Mouse (Mus musculus) heart, embryonic 11.5 days (tissue): Measurements from ENCODE around the gene Cacna1b. TPM values are rescaled to one million over a fixed set of nuclear protein-coding genes. Genes with fewer than 3 reads are reported as not detected.

Experiments used
- ATAC-seq: fragments of 200-750 bp; cut with Nextera tagmentation; replicated peaks from 2 replicates; pipeline ENCODE4 v1.8.0; 2017; ENCODE audit warnings: moderate library complexity; ENCODE audit not compliant: insufficient number of reproducible peaks, low FRiP score, low TSS enrichment
- H3K27ac ChIP-seq: fragments of 300-500 bp; sonication (generic); 2 replicates; pipeline ENCODE4 v1.5.1; 2014; ENCODE audit warnings: mild to moderate bottlenecking, low read depth, low read length
- H3K27me3 ChIP-seq: fragments of 300-500 bp; sonication (generic); 2 replicates; pipeline ENCODE4 v1.6.1; 2014; ENCODE audit warnings: mild to moderate bottlenecking, low read length, mixed read lengths; ENCODE audit not compliant: control insufficient read depth, insufficient read depth
- H3K36me3 ChIP-seq: fragments of 300-500 bp; sonication (generic); 2 replicates; pipeline ENCODE4 v1.6.1; 2014; ENCODE audit warnings: mild to moderate bottlenecking, low read length, moderate library complexity, mixed read lengths; ENCODE audit not compliant: control insufficient read depth, insufficient read depth
- H3K4me1 ChIP-seq: fragments of 300-500 bp; sonication (generic); 2 replicates; pipeline ENCODE4 v1.6.1; 2014; ENCODE audit warnings: low read length; ENCODE audit not compliant: control insufficient read depth, insufficient read depth
- H3K4me2 ChIP-seq: fragments of 300-500 bp; sonication (generic); 2 replicates; pipeline ENCODE4 v1.6.1; 2014; ENCODE audit warnings: mild to moderate bottlenecking, moderate library complexity
- H3K4me3 ChIP-seq: fragments of 300-500 bp; sonication (generic); 2 replicates; pipeline ENCODE4 v1.5.1; 2014; ENCODE audit warnings: low read depth, low read length
- H3K9ac ChIP-seq: fragments of 300-500 bp; sonication (generic); 2 replicates; pipeline ENCODE4 v1.6.1; 2014; ENCODE audit warnings: mild to moderate bottlenecking, low read depth, low read length, moderate library complexity
- H3K9me3 ChIP-seq: fragments of 300-500 bp; sonication (generic); replicated peaks from 2 replicates; pipeline ENCODE4 v1.6.1; 2016; ENCODE audit warnings: low read length; ENCODE audit not compliant: control insufficient read depth
- WGBS: fragments of 180-500 bp; shearing (Covaris S2); extraction: QIAGEN DNeasy Blood & Tissue Kit; methylation state at CpG from one replicate; pipeline ENCODE4 v1.1.7; 2014; ENCODE audit not compliant: insufficient replicate concordance; 5-methylcytosine and 5-hydroxymethylcytosine counted together
- polyA plus RNA-seq: library from polyadenylated mRNA; unstranded; fragments of >200 nt; fragmentation: Nextera tagmentation; extraction: Ambion mirVana; gene quantifications from 2 replicates; pipeline ENCODE4 v1.2.1, GENCODE M21; 2014

The Cacna1b gene
- polyA plus RNA-seq, 1 experiment from 2014 or later: 0.23 TPM

- no peak overlapping the region for H3K9ac ChIP-seq
- no peaks in the 10 kb centered on the region for H3K9me3 ChIP-seq
- no peak for ATAC-seq
- H3K27me3 ChIP-seq: no peaks in the 10 kb centered on the region
- no peaks in the 10 kb centered on the region for H3K36me3 ChIP-seq
- no peak overlapping the region for H3K4me3 ChIP-seq
- no peaks in the 10 kb centered on the region for H3K4me1 ChIP-seq
- H3K4me2 ChIP-seq: no peak overlapping the region
- no peak overlapping the region for H3K27ac ChIP-seq
- WGBS: 65% methylated on average over 6 of the region's 6 CpGs
These were observed 103.7 kb downstream of the Cacna1b start for GRCm38 (mm10) chr2:24659150-24659775.

GRCm38 (mm10) chr2:24648503-24648902 is 114.4 kb downstream of the Cacna1b start:
- WGBS: 77% methylated on average over 6 of the region's 6 CpGs
- H3K4me3 ChIP-seq: no peak overlapping the region

GRCm38 (mm10) chr2:24646452-24647146 is 116.4 kb downstream of the Cacna1b start:
- Histone ChIP-seq H3K4me1 (no peaks in the 10 kb centered on the region), H3K9ac (no peak overlapping the region), H3K4me2 (no peak overlapping the region), H3K27me3 (no peaks in the 10 kb centered on the region), H3K9me3 (no peaks in the 10 kb centered on the region), H3K36me3 (no peaks in the 10 kb centered on the region), H3K4me3 (no peak overlapping the region), H3K27ac (no peak overlapping the region)
- ATAC-seq: no peak
- 82% methylated on average over 5 of the region's 5 CpGs for WGBS

More at GRCm38 (mm10) chr2:24648503-24648902, 114.4 kb downstream of the Cacna1b start:
- H3K4me1 ChIP-seq: no peaks in the 10 kb centered on the region
- no peak overlapping the region for H3K9ac ChIP-seq
- no peaks in the 10 kb centered on the region for H3K36me3 ChIP-seq
- no peaks in the 10 kb centered on the region for H3K27me3 ChIP-seq
- no peak for ATAC-seq
- no peaks in the 10 kb centered on the region for H3K9me3 ChIP-seq
- no peak overlapping the region for H3K27ac ChIP-seq
- no peak overlapping the region for H3K4me2 ChIP-seq

GRCm38 (mm10) chr2:24642834-24643233 is 120.1 kb downstream of the Cacna1b start:
- H3K9ac ChIP-seq: no peak overlapping the region
- ATAC-seq: no peak
- H3K27ac ChIP-seq: no peak overlapping the region
- WGBS: 80% methylated on average over 7 of the region's 7 CpGs
- H3K27me3 ChIP-seq: no peaks in the 10 kb centered on the region
- no peaks in the 10 kb centered on the region for H3K4me1 ChIP-seq
- H3K9me3 ChIP-seq: no peaks in the 10 kb centered on the region
- no peak overlapping the region for H3K4me3 ChIP-seq
- H3K4me2 ChIP-seq: no peak overlapping the region
- no peaks in the 10 kb centered on the region for H3K36me3 ChIP-seq

GRCm38 (mm10) chr2:24638102-24638954 is 124.6 kb downstream of the Cacna1b start:
- 77% methylated on average over 14 of the region's 14 CpGs for WGBS
- Histone ChIP-seq H3K4me2 (no peak overlapping the region), H3K9me3 (no peaks in the 10 kb centered on the region), H3K27me3 (no peaks in the 10 kb centered on the region), H3K36me3 (no peaks in the 10 kb centered on the region), H3K4me3 (no peak overlapping the region), H3K9ac (no peak overlapping the region), H3K4me1 (no peaks in the 10 kb centered on the region), H3K27ac (no peak overlapping the region)
- no peak for ATAC-seq

GRCm38 (mm10) chr2:24633645-24634044 is 129.3 kb downstream of the Cacna1b start:
- ATAC-seq: no peak
- no peak overlapping the region for H3K27ac ChIP-seq
- 81% methylated on average over 6 of the region's 6 CpGs for WGBS

GRCm38 (mm10) chr2:24617141-24617540 is 145.8 kb downstream of the Cacna1b start:
- Histone ChIP-seq H3K4me1 (no peaks in the 10 kb centered on the region), H3K27me3 (no peaks in the 10 kb centered on the region), H3K9ac (no peak overlapping the region), H3K9me3 (no peaks in the 10 kb centered on the region), H3K4me3 (no peak overlapping the region), H3K4me2 (no peak overlapping the region), H3K36me3 (no peaks in the 10 kb centered on the region), H3K27ac (no peak overlapping the region)
- 72% methylated on average over 4 of the region's 4 CpGs for WGBS
- ATAC-seq: no peak

More at GRCm38 (mm10) chr2:24633645-24634044, 129.3 kb downstream of the Cacna1b start:
- no peak overlapping the region for H3K4me2 ChIP-seq
- H3K4me3 ChIP-seq: no peak overlapping the region
- no peaks in the 10 kb centered on the region for H3K4me1 ChIP-seq
- no peaks in the 10 kb centered on the region for H3K27me3 ChIP-seq
- no peaks in the 10 kb centered on the region for H3K9me3 ChIP-seq
- no peaks in the 10 kb centered on the region for H3K36me3 ChIP-seq
- H3K9ac ChIP-seq: no peak overlapping the region

GRCm38 (mm10) chr2:24609789-24610188 is 153.2 kb downstream of the Cacna1b start:
- H3K4me1 ChIP-seq: no peaks in the 10 kb centered on the region
- 72% methylated on average over 7 of the region's 7 CpGs for WGBS
- no peak overlapping the region for H3K9ac ChIP-seq
- H3K36me3 ChIP-seq: no peaks in the 10 kb centered on the region
- H3K27me3 ChIP-seq: peaks cover 19% of the 10 kb centered on the region
- H3K9me3 ChIP-seq: no peaks in the 10 kb centered on the region
- no peak overlapping the region for H3K27ac ChIP-seq
- no peak overlapping the region for H3K4me3 ChIP-seq
- ATAC-seq: no peak
- no peak overlapping the region for H3K4me2 ChIP-seq
